Mouse (Mus musculus) retina, embryonic 14.5 days (tissue): Measurements from ENCODE around the gene Mypn.

Experiments
- DNase-seq: peaks from one replicate; pipeline ENCODE4 v3.0.0-alpha.2; 2015; ENCODE audit warnings: low spot score

The Mypn gene

GRCm38 (mm10) chr10:63154726-63155125, 49.0 kb downstream of the Mypn start:
- DNase-seq = no peak

GRCm38 (mm10) chr10:63154226-63154625, 49.5 kb downstream of the Mypn start:
- DNase-seq = no peak

- peak; percentile 90 for DNase-seq
These were observed 50.2 kb downstream of the Mypn start for GRCm38 (mm10) chr10:63153563-63153962.

DNA sequence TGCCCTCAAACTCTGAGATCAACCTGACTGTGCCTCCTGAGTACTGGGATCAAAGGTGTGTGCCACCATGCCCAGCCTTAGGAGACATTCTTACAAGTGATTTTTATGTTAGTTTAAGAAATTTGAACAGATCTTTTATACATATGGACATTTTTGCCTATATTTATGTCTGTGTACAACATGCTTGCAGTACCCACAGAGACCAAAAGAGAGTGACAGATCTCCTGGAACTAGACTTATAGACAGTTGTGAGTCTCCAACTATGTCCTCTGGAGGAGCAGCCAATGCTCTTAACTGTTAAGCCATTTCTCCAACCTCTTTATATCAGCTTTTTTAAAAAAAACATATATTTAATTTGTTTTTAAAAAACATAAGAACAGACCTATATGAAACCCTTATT, 51.4 kb downstream of the Mypn start:
- no peak for DNase-seq

DNA sequence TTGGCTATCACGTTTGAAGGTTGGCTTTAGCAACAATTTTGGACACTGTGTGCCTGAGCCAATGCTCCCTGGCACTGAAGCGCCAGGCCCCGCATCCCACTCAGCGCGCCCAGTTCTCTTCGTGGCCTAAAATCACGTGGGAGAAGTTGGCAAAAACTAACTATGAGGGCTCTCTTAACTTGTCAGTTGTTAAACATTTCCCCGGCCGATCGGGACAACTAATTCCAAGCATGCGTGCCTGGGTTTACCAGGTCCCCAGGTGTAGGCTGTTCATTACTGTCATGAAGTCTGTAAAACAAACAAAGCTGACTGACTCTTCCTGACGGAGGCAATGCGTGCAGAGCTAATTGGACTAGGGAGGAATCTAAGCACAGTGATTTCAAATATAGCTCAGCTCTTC, 61.1 kb downstream of the Mypn start:
- no peak for DNase-seq

- no peak for DNase-seq
These were observed 67.3 kb downstream of the Mypn start for GRCm38 (mm10) chr10:63136436-63136835.

DNA sequence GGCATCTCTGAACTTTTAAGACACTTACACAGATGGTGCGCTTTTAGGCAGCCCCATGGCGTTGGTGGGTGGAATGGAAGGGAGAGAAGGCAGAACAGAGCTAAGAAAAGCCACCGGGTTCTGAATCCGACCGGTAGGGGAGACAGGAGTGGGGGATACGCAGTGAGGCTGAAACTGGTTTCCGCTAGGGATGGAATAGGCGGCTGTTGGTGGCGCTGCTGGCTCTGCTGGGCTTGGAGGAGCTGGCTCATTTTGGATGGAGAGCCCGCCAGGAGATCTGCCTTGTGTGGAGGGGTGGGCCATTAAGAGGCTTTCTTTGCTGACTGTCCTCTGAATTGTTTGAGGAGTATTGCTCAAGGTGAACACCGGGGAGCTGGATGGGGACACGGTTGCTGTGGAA, 68.1 kb downstream of the Mypn start:
- DNase-seq = no peak

DNA sequence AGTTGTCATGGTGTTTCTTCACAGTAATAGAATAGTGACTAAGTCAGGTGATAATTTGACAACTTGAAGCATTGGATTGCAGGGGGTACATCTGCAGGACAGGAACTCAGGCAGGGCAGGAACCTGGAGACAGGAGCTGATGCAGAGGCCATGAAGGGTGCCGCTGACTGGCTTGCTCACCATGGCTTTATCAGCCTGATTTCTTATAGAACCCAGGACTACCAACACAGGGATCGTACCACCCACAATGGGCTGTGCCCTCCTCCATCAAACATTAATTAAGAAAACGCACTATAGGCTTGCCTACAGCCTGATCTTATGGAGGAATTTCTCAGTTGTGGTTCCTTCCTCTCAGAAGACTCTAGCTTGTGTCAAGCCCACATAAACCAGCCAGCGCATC, 70.4 kb downstream of the Mypn start:
- DNase-seq = no peak

GRCm38 (mm10) chr10:63132356-63132755, 71.4 kb downstream of the Mypn start:
- no peak for DNase-seq

GRCm38 (mm10) chr10:63130500-63130899, 73.3 kb downstream of the Mypn start:
- no peak for DNase-seq

DNA sequence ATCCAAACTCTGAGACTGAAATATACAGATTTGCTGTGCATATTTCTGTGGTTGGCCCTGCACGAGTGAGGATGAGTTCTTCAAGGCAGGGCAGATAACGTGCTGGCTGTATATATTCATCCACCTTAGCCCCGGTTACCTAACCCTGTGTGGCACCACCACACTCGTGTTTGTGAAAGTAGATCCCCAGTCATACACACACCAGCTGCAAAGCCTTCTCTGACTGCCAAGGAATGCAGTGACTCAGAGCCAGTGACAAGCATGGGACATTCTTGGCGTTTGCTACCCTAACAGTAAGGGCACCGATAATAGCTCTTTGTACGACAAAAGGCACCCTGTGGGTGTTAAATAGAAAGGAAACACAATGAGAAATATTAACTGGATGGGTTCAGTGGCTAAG, 75.5 kb downstream of the Mypn start:
- no peak for DNase-seq

GRCm38 (mm10) chr10:63127156-63127555, 76.6 kb downstream of the Mypn start:
- DNase-seq = no peak

DNA sequence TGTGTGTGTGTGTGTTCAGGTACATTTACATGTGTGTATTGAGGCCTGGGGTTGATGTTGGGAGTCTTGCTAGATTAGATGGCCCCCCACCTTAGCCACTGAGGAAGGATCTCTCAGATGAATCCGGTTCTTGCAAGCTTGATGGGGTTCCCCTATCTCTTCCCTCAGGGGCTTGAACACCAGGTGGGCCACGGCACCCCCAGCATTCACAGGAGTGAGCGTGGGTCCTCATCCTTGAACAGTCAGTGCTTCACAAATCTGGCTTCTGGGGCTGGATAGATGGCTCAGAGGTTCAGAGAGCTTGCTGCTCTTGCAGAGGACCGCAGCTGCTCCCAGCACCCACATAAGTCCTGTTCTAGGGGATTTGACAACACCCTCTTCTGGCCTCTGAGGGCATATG, 77.6 kb downstream of the Mypn start:
- no peak for DNase-seq

- no peak for DNase-seq
These were observed 78.4 kb downstream of the Mypn start for GRCm38 (mm10) chr10:63125343-63125742.

DNA sequence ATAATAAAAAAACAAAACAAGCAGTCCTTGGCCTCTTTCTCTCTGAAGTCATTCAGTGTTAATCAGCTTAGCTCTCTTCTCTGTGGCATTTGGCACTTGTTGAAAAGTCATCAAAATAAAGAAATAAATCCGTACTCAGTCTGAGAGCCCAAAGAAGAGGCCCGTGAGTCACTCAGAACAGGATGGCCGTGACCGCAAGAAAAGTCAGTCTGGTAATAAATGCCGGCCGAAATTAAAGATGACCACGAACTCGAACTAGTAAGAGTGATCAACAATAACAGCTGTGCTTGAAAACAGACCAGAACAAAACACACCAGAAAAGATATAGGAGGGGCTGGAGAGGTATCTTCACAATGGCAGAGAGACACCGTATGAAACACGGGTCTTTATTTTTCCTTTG, 79.7 kb downstream of the Mypn start:
- no peak for DNase-seq

DNA sequence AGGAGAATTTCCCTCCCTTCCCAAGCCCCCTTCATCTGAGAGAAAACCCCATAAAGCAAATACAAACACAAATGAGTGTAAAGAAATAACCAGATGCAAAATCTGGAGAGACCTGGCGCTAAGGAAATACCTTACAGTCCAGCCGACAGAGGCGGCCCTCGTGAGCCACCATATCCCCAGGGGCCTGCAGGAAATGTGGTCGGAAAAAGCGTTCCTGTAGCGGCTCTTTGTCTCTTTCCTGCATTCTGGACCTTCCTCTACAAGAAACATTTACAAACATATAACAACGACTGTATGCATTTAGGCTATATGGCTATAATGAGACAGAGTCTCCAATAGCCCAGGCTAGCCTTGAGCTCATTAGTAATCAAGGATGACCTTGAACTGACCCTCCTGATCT, 80.6 kb downstream of the Mypn start:
- no peak for DNase-seq

DNA sequence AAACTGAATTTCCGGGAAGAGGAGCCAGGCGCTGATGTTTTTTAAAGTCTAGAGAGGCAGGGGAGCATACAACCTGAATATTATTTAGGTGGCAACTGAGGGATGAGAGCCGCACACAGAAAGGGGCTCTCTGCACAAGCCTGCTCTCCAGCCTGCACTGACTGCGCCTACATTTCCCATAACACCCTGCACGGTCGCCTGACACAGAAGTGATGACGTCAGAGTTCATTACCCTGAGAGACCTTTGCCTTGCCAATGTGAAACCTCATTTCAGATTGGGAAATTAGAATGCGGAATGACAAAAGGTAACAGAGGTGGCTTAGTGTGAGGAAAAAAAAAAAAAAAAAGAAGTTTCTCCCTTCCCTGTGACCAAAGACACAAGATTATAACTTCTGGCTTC, 81.2 kb downstream of the Mypn start:
- peak; percentile 86 for DNase-seq

DNA sequence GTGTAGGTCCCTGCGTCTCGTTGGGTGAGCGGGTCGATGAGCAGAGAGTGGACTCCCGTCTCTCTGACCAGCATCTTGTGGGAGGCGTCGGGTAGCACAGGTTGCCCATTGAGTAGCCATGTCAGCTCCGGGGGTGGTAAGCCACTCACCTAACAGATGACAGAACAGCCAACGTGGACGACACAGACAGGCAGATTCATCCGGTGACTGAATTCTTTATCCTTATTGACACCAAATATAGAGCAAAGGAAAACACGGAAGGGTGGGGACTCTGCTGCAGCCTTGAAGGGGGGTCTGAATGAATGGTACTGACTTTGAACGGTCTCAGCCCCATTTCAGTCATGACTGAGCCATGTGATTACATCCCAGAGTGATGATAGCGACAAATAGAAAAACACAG, 81.8 kb downstream of the Mypn start:
- DNase-seq = no peak

GRCm38 (mm10) chr10:63119916-63120315, 83.8 kb downstream of the Mypn start:
- no peak for DNase-seq

GRCm38 (mm10) chr10:63117583-63117982, 86.2 kb downstream of the Mypn start:
- no peak for DNase-seq

GRCm38 (mm10) chr10:63116376-63116775, 87.4 kb downstream of the Mypn start:
- DNase-seq = no peak

GRCm38 (mm10) chr10:63115881-63116280, 87.9 kb downstream of the Mypn start:
- no peak for DNase-seq

- DNase-seq = no peak
These were observed 89.9 kb downstream of the Mypn start for GRCm38 (mm10) chr10:63113716-63114360.

DNA sequence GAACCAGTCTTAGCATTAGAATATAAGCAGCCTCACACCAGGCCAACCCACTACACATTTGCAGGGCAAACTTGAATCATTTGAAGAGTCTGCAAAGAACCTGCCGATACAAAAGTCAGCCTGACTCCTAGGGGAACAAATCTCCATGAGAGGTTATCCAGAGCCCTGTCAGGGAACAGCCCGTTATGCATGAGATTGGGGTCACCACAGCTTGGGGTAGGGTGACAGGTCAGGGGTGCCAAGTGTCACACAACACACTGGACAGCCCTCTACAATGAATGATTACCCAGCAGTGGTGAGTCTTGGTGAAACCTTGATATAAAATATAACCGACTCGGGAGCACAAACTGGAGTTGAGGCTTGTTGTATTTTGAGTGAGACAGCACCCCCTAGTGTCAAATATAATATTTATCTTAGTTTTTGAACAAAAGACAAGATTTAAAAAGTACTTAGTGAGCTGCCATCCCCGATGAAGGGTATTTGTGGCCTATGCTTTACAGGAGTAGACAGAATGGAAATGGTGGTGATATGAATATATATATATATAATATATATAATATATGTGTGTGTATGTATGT, 90.6 kb downstream of the Mypn start:
- DNase-seq = peak; percentile 86
